Mouse (Mus musculus): ENCODE data around the gene Folr1. TPM values are rescaled to one million over a fixed set of nuclear protein-coding genes. Genes with fewer than 3 reads are reported as not detected.

Folr1 gene
- not detected for polyA plus RNA-seq (2017; shearing (Covaris generic))

DNA sequence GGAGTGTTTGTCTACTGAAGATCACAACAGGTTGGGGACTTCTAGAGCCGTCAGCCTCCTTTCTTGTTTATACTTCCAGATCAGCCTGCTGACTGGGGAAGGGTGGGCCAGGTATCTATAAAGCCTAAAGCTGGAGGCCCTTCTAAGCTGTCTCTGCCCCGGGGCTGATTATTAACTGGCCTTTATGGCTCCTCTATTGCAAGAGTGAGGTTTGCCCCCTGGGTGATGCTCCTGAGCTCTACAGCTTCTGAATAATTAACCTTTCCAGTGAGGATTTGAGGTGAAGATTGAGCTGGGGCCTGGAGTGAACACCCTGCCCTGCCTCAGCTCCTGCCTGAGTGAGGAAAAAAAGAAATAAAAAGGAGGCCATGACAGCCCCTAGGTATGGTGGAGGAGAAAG is at the start of gene Folr1:
Folr1 (minus strand) TSS at position 160 of the 400 bp plus-strand sequence.

DNA sequence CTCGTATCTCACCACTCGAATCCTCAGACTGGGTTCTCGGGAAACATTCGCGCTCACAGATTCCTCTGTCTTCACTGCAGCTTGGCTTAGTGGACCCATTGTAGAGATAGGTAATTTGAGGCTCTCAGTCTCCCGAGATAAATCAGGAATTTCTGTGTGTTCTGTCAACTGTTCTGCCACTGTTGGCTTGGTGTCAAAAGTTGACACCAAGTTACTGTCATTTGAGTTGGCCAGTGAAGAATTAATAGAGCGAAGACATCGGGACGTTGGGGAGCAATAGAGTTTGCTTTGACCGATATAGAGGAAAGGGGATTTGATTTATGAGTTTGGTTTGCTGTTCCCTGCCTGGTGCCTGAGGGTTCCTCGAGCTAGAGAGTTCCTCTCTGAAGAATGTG is 35.7 kb upstream of the Folr1 start, which contains the start of gene Tomt:
Tomt (minus strand) TSS at position 73 of the 395 bp plus-strand sequence.

DNA sequence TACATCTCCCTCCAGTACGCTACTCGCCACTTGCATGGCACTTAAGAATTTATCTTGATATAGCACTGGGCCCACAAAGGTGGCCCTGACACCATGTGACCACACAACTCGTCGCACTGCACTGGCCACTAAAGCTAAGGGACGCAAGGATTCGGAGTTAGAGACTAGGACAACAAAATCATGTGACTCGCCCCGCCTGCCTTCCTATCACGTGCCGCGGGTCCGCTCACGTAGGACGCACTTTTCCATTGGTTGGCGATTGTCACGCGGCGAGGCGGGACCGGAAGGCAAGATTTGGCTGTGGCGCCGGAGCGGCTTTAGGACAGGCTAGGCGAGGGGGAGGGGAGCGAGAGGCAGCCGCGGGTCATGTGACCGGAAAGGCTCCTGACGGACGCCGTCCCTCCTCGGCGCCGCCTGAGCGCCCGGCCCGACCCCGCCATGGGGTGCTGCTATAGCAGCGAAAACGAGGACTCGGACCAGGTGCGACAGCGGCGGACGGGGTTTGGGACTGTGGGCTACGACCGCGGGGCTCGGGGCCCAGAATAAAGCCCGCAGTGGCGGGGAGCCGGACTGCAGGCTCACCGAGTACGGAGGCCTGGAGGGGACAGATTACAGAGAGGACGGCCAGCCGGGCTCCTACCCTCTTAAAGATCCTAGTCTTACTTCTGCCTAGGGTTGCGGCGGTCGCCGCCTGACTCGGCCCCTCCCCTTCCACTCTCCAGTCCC is 35.1 kb upstream of the Folr1 start, which contains the start of gene Lamtor1:
Lamtor1 (plus strand) TSS at position 344 of the 726 bp plus-strand sequence.

DNA sequence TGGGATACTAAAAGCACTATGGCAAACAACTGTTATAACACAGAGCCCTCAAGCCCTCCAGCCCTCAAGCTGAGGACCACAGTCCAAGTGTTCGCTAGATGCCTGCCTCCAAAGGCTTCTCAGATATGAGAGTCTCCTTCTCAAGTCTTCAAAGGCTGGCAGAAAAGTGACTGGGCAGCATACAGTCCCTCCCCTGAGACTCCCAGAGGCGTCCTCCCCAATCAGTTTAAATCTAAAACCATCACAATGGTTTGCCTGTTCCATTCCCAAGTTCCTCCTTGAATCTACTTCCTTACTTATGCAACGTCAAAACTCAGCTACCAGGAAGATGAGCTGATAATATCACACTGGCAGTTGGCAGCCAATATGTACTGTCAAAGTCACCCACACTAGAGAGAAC is 7.2 kb downstream of the Folr1 start, which contains the start of gene Anapc15:
Anapc15 (plus strand) TSS at position 301 of the 400 bp plus-strand sequence.

DNA sequence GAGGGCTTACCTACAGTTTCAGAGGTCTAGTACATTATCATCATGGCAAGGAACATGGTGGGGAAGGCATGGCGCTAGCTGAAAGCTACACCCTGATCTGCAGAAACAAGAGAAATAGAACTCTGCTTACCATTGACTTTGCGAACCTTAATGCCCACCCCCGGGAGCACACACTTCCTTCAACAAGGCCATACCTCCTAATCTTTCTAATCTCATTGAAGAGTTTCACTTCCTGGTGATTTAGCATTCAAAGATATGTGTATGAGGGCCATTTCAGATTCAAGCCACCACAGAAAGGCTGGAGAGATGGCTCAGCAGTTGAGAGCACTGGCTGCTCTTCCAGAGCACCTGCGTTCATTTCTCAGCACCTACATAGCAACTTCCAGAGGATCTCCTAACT is 13.5 kb downstream of the Folr1 start, which contains the start of gene Folr2:
Folr2 (minus strand) TSS at position 101 of the 400 bp plus-strand sequence.

DNA sequence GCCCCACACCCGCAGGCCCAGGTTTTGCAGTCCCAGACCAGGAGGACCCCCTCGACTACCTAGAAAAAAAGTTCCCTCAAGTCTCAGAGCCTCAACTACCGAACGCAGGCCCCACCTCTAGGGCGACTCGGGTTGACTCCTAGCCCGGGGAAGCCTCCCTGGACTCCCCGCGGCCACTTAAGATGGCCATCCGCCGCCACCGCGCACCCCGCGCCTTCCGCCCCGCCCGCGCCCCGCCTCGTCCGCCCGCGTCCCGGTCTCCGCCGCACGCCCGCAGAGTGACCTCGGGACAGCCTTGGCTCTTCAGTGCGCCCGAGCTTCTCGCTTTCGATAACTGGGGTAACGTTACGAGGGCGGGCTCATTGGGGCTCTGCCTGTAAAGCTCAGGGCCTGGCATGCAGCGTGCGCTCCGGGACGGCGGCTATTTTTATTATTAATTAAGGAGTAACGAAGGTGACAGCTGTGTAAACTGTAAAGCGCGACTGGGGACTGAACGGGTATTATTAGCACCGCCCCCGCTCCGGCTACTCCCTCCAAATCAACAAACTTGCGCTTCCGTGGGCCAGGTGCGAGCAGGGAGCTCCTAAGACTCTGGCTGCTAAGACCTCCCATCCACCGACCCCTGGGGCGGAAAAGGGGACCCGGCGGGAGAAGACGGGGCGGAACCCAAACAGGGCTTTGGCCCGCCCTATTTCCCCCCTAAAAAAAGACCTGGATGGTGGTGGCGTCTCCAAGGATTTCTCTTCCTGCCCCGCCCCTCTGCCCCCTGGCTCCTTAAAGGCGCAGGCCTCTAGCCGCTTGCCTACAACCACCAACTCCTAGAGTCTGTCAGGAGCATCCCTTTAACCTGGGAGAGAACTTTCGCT is 32.7 kb downstream of the Folr1 start, which contains the start of gene Inppl1:
Inppl1 (minus strand) TSS at position 624 of the 866 bp plus-strand sequence.

GRCm38 (mm10) chr7:101817861-101818401 is 52.7 kb downstream of the Folr1 start, which contains the start of gene Phox2a:
Gene Phox2a (plus strand): TSS chr7:101818313.

Other genes starting within 250 kb of the Folr1 start
- gene Clpb, start 207.2 kb downstream of the Folr1 start, polyA plus RNA-seq (2017; shearing (Covaris generic)), result 31.2 TPM
- not detected for gene Phox2a, start 52.5 kb downstream of the Folr1 start, polyA plus RNA-seq (2017; shearing (Covaris generic))
- gene Inppl1, start 32.6 kb downstream of the Folr1 start, polyA plus RNA-seq (2017; shearing (Covaris generic)), result 0.66 TPM
- gene Folr2, start 13.6 kb downstream of the Folr1 start, polyA plus RNA-seq (2017; shearing (Covaris generic)), result not detected
- gene Anapc15, start 7.1 kb downstream of the Folr1 start, polyA plus RNA-seq (2017; shearing (Covaris generic)), result 46.6 TPM
- gene Lamtor1, start 35.1 kb upstream of the Folr1 start, polyA plus RNA-seq (2017; shearing (Covaris generic)), result 92.3 TPM
- 1.6 TPM for gene Tomt, start 35.6 kb upstream of the Folr1 start, polyA plus RNA-seq (2017; shearing (Covaris generic))
- 1.1 TPM for gene Lrrc51, start 63.1 kb upstream of the Folr1 start, polyA plus RNA-seq (2017; shearing (Covaris generic))
- gene Numa1, start 63.3 kb upstream of the Folr1 start, polyA plus RNA-seq (2017; shearing (Covaris generic)), result 197 TPM
- gene Il18bp, start 147.9 kb upstream of the Folr1 start, polyA plus RNA-seq (2017; shearing (Covaris generic)), result 2.8 TPM
- gene Rnf121, start 194.7 kb upstream of the Folr1 start, polyA plus RNA-seq (2017; shearing (Covaris generic)), result 23.8 TPM
- gene Xndc1, start 194.7 kb upstream of the Folr1 start, polyA plus RNA-seq (2017; shearing (Covaris generic)), result 43.4 TPM
- gene Xntrpc, start 194.9 kb upstream of the Folr1 start, polyA plus RNA-seq (2017; shearing (Covaris generic)), result 1.5 TPM
- 0.45 TPM for gene Trpc2, start 212.3 kb upstream of the Folr1 start, polyA plus RNA-seq (2017; shearing (Covaris generic))
- gene Art1, start 231.0 kb upstream of the Folr1 start, polyA plus RNA-seq (2017; shearing (Covaris generic)), result not detected
- gene Art5, start 238.7 kb upstream of the Folr1 start, polyA plus RNA-seq (2017; shearing (Covaris generic)), result 0.27 TPM
- gene Chrna10, start 246.0 kb upstream of the Folr1 start, polyA plus RNA-seq (2017; shearing (Covaris generic)), result not detected